Comparison of ENCODE assay signal across 15 mouse cellular contexts in genomic region chr6:121068087-121068464, GRCm38 (mm10).
DNase-seq lines count a peak whose midpoint lies in the region; ATAC-seq and TF ChIP-seq lines count a peak whose summit lies in the region.
"Had no signal": no experiment of that assay in that cellular context is flagged by ENCODE, and none has a peak within 500 bp of the region (broad histone marks: within the 10 kb centered on the region; RNA-seq: fewer than 3 reads in every experiment).

No protein-coding gene starts in this region.

- 51% methylated on average over 7 of the region's 7 CpGs for WGBS in heart, postnatal 0 days
- WGBS in stomach, postnatal 0 days = 68% methylated on average over 7 of the region's 7 CpGs

- no peaks in the 10 kb centered on the region for H3K36me3 ChIP-seq in heart, postnatal 0 days (replicated peaks; ENCODE audit: control insufficient read depth, insufficient read depth, low read length)
- H3K36me3 ChIP-seq in megakaryocyte, embryonic 14.5 days (replicated peaks; ENCODE audit: low read length) = peaks cover 32% of the 10 kb centered on the region
- H3K36me3 ChIP-seq in stomach, postnatal 0 days (ENCODE audit: control insufficient read depth, insufficient read depth, low read length) = no peaks in the 10 kb centered on the region
- H3K36me3 ChIP-seq: embryonic facial prominence, embryonic 13.5 days; limb, embryonic 13.5 days; liver, embryonic 15.5 days had no signal

- peak overlapping the region; percentile 19; the same call in 1 of the 2 replicates for H3K4me3 ChIP-seq in gastrocnemius, adult 2 months
- no peak overlapping the region for H3K4me3 ChIP-seq in heart, postnatal 0 days (ENCODE audit: low read depth, low read length)
- peak overlapping the region; percentile 10 for H3K4me3 ChIP-seq in megakaryocyte, embryonic 14.5 days (replicated peaks)
- no peak overlapping the region for H3K4me3 ChIP-seq in stomach, postnatal 0 days (ENCODE audit: low read depth, low read length)
- H3K4me3 ChIP-seq: embryonic facial prominence, embryonic 13.5 days; limb, embryonic 13.5 days; liver, embryonic 15.5 days had no signal

- peak overlapping the region; percentile 76 for H3K27ac ChIP-seq in gastrocnemius, adult 2 months
- H3K27ac ChIP-seq in heart, postnatal 0 days (ENCODE audit: low read depth) = peak overlapping the region; percentile 81
- peak overlapping the region; percentile 65; the same call in 1 of the 2 replicates for H3K27ac ChIP-seq in stomach, postnatal 0 days (replicated peaks)
- H3K27ac ChIP-seq: embryonic facial prominence, embryonic 13.5 days; limb, embryonic 13.5 days; liver, embryonic 15.5 days had no signal

- H3K4me2 ChIP-seq in heart, postnatal 0 days (ENCODE audit: low read depth, low read length) = no peak overlapping the region
- H3K4me2 ChIP-seq in stomach, postnatal 0 days (replicated peaks; ENCODE audit: low read depth) = no peak overlapping the region
- H3K4me2 ChIP-seq: embryonic facial prominence, embryonic 13.5 days; limb, embryonic 13.5 days; liver, embryonic 15.5 days; midbrain, embryonic 11.5 days had no signal

- TF ChIP-seq EP300 in heart, postnatal 0 days (IDR thresholded peaks at IDR 0.05; ENCODE audit: low read depth) = no peak
- no peak for TF ChIP-seq EP300 in stomach, postnatal 0 days (optimal IDR thresholded peaks at IDR 0.05)

- H3K27me3 ChIP-seq in heart, postnatal 0 days (ENCODE audit: control insufficient read depth, insufficient read depth, low read length) = no peaks in the 10 kb centered on the region
- no peaks in the 10 kb centered on the region for H3K27me3 ChIP-seq in megakaryocyte, embryonic 14.5 days (replicated peaks)
- no peaks in the 10 kb centered on the region for H3K27me3 ChIP-seq in stomach, postnatal 0 days (ENCODE audit: control insufficient read depth, insufficient read depth, low read length)
- H3K27me3 ChIP-seq: embryonic facial prominence, embryonic 13.5 days; limb, embryonic 13.5 days; liver, embryonic 15.5 days had no signal

- H3K4me1 ChIP-seq in heart, postnatal 0 days (ENCODE audit: control insufficient read depth, insufficient read depth) = peaks cover 83% of the 10 kb centered on the region
- H3K4me1 ChIP-seq in megakaryocyte, embryonic 14.5 days = peaks cover 99% of the 10 kb centered on the region
- H3K4me1 ChIP-seq in stomach, postnatal 0 days (replicated peaks; ENCODE audit: control insufficient read depth, insufficient read depth) = peaks cover 15% of the 10 kb centered on the region

- intact Hi-C loops in gastrocnemius, adult 2 months (cut with DNase I) = no loop called here

- H3K9me3 ChIP-seq in heart, postnatal 0 days (replicated peaks; ENCODE audit: control insufficient read depth, low read length) = no peaks in the 10 kb centered on the region
- H3K9me3 ChIP-seq in megakaryocyte, embryonic 14.5 days = no peaks in the 10 kb centered on the region
- H3K9me3 ChIP-seq in stomach, postnatal 0 days (ENCODE audit: control insufficient read depth, low read length) = no peaks in the 10 kb centered on the region
- H3K9me3 ChIP-seq: embryonic facial prominence, embryonic 13.5 days; limb, embryonic 13.5 days; liver, embryonic 15.5 days had no signal

- no peak for ATAC-seq in heart, postnatal 0 days (ENCODE audit: insufficient read depth, low read depth)
- ATAC-seq in megakaryocyte, adult 5-6 weeks (ENCODE audit: poor library complexity, severe bottlenecking) = no peak
- no peak for ATAC-seq in stomach, postnatal 0 days (ENCODE audit: low FRiP score, low TSS enrichment)

- no peak overlapping the region for H3K9ac ChIP-seq in heart, postnatal 0 days (replicated peaks; ENCODE audit: low read depth, low read length)
- no peak overlapping the region for H3K9ac ChIP-seq in stomach, postnatal 0 days (ENCODE audit: low read length)
- H3K9ac ChIP-seq: embryonic facial prominence, embryonic 13.5 days; limb, embryonic 13.5 days; liver, embryonic 15.5 days had no signal

- no peak for TF ChIP-seq CTCF in gastrocnemius, adult 2 months (IDR thresholded peaks at IDR 0.05)
- TF ChIP-seq CTCF in heart, postnatal 0 days (IDR thresholded peaks at IDR 0.05; ENCODE audit: low read depth) = no peak
- no peak for TF ChIP-seq CTCF in stomach, postnatal 0 days (IDR thresholded peaks at IDR 0.05; ENCODE audit: low read depth)

- DNase-seq in gastrocnemius, adult 2 months = no peak
- DNase-seq in gastrocnemius, postnatal 4 days (ENCODE audit: low spot score in 2 of 2) = no peak
- no peak for DNase-seq in heart, postnatal 0 days (ENCODE audit: low spot score)
- no peak for DNase-seq in heart, adult 9 months (ENCODE audit: low spot score in 2 of 2)
- no peak for DNase-seq in stomach, postnatal 0 days (ENCODE audit: low spot score)
- no peak for DNase-seq in urinary bladder, postnatal 36 days (ENCODE audit: low spot score in 2 of 2)
- DNase-seq: cerebellum, adult 11 months; right cerebral cortex, postnatal 14 days; thymus, adult 18-20 months had no signal

Comparison
In these comparisons a context has a peak if more than half of its experiments do, and no peak if none do; other contexts are left out.
1. H3K4me3 ChIP-seq: peak in gastrocnemius, adult 2 months (single experiment) and megakaryocyte, embryonic 14.5 days (single experiment); none in heart, postnatal 0 days (single experiment) and stomach, postnatal 0 days (single experiment).
2. Peak in every context shown above with its lines, with median percentiles within 50 percentile points of each other: H3K27ac ChIP-seq.